Mouse (Mus musculus): ENCODE results near the gene Pomp.

DNA sequence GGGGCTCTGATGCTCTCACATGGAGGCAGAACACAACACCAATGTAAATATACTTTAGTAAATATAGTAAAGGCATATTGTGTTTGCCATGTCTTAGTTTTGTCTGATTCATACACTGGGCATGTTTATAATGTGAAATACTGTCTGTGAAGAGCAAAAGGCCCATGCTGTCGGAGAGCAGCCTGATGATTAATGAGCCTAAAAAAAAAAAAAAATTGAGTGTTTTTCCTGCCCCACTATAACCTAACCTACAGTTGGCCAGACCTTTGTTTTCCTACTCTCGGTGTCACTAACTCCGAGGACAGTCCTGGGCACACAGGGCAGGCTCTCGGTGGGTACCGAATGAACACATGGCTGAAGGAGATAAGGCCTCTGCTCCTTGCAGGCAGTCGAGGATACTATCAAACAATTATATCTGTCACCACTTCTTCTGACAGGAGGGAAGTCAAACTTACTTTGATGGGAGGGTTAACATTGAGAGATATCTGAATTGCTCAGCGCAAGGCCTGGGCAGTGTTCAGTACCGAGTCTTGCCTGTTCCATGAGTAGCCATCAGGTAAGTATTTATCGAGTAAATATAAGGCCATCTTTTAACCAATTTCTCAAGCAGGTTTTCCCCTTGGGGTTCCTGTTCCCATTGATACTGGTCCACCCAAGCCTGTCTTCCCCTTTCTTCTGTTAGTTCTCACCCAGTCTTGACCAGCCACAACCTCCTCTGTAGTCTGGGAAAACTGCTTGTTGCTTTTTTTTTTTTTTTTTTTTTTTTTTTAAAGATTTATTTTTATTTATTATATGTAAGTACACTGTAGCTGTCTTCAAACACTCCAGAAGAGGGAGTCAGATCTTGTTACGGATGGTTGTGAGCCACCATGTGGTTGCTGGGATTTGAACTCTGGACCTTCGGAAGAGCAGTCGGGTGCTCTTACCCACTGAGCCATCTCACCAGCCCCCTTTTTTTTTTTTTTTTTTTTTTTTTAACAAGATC, 28.3 kb downstream of the Pomp start:
- TF ChIP-seq CTCF (IDR thresholded peaks at IDR 0.05), result no peak
- TF ChIP-seq EP300 (IDR thresholded peaks at IDR 0.05), result no peak
